Mouse (Mus musculus): ENCODE results near the gene Ankrd66. TPM values are rescaled to one million over a fixed set of nuclear protein-coding genes. Genes with fewer than 3 reads are reported as not detected.

The Ankrd66 gene
- not detected in 2 replicates for polyA plus RNA-seq (2012; ENCODE audit: insufficient read depth, low replicate concordance)

DNA sequence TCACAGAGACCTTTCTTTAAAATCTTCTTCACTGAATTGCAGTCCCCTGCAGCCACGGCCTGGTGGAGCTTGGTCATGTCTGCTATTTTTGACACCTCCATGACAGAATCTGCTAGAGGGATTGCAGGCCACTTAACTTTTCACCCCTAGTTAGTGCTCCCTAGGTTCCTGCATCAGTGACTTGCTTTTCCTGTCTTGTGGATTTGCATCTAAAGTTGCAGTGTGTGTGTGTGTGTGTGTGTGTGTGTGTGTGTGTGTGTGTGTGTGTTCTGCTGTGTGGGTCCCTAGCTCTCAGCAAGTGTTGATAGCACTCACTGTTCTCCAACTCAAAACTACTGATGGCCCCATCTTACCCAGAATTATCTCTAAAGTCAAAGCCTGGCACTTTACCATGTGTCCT is at the start of gene Ankrd66:
Ankrd66 (minus strand) TSS at position 101 of the 400 bp plus-strand sequence.
- peaks cover 7% of the 10 kb centered on the region; the same call in 1 of the 2 replicates for H3K9me3 ChIP-seq
- H3K4me1 ChIP-seq: peaks cover 4% of the 10 kb centered on the region; the same call in 1 of the 2 replicates
- TF ChIP-seq GATA1 (IDR thresholded peaks at IDR 0.05; ENCODE audit: borderline replicate concordance, low read length) (no peak), FLI1 (IDR thresholded peaks at IDR 0.05; ENCODE audit: low read length) (no peak)
- no peaks in the 10 kb centered on the region for H3K36me3 ChIP-seq (replicated peaks; ENCODE audit: low read length)
- H3K27me3 ChIP-seq (replicated peaks): no peaks in the 10 kb centered on the region
- peak within 1 kb of the TSS; percentile 4 for H3K4me3 ChIP-seq (replicated peaks)

- H3K9me3 ChIP-seq: peaks cover 12% of the 10 kb centered on the region
- H3K27me3 ChIP-seq (replicated peaks): no peaks in the 10 kb centered on the region
- no peaks in the 10 kb centered on the region for H3K36me3 ChIP-seq (replicated peaks; ENCODE audit: low read length)
- TF ChIP-seq GATA1 (IDR thresholded peaks at IDR 0.05; ENCODE audit: borderline replicate concordance, low read length) (no peak), FLI1 (IDR thresholded peaks at IDR 0.05; ENCODE audit: low read length) (no peak)
- H3K4me1 ChIP-seq: no peaks in the 10 kb centered on the region
- no peak overlapping the region for H3K4me3 ChIP-seq (replicated peaks)
Measured at GRCm38 (mm10) chr17:43592296-43593291, 49.2 kb upstream of the Ankrd66 start.

DNA sequence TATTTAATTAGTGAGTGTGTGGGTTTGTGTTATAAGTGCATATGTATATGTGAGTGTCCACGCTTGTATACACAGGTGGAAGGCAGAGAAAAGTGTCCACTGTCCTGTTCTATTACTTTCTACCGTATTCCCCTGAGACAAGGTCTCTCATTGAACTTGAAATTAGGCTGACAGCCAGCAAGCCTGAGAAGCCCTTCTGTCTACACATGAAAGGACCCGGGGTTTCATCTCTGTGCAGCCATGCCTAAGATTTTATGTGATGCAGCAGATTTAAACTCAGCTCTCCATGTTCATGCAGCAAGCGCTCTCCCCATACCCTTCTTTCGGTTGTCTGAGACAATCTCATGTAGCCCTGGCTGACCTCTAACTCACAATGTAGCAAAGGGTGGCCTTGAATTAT is 47.1 kb upstream of the Ankrd66 start:
- H3K4me3 ChIP-seq (replicated peaks): no peak overlapping the region
- H3K4me1 ChIP-seq: no peaks in the 10 kb centered on the region
- H3K27me3 ChIP-seq (replicated peaks): no peaks in the 10 kb centered on the region
- 0 out of 2 replicates have a peak, but pooled peaks cover 5% of the 10 kb centered on the region for H3K9me3 ChIP-seq
- TF ChIP-seq FLI1 (IDR thresholded peaks at IDR 0.05; ENCODE audit: low read length) (no peak), GATA1 (IDR thresholded peaks at IDR 0.05; ENCODE audit: borderline replicate concordance, low read length) (no peak)
- no peaks in the 10 kb centered on the region for H3K36me3 ChIP-seq (replicated peaks; ENCODE audit: low read length)

DNA sequence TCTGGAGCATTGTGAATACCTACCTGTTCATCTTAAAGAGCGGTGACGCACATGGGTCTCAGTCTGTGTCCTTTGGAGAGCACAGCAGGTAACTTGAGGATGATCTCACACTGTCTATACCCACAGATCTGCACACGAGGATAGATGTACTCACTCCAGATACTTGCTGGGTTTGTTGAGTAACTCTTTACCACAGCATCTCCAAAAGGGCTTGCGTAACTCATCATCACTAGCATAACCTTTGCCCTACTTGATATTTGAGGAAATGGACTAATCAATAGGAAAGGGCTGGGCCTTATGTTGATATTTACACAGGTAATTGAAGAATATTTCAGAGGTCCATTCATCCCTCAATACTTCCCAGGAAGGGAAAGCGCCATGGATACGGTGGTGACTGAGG is 46.3 kb upstream of the Ankrd66 start:
- Histone ChIP-seq H3K36me3 (replicated peaks; ENCODE audit: low read length) (no peaks in the 10 kb centered on the region), H3K4me1 (no peaks in the 10 kb centered on the region), H3K4me3 (replicated peaks) (no peak overlapping the region), H3K27me3 (replicated peaks) (no peaks in the 10 kb centered on the region), H3K9me3 (0 out of 2 replicates have a peak, but pooled peaks cover 5% of the 10 kb centered on the region)
- TF ChIP-seq FLI1 (IDR thresholded peaks at IDR 0.05; ENCODE audit: low read length) (no peak), GATA1 (IDR thresholded peaks at IDR 0.05; ENCODE audit: borderline replicate concordance, low read length) (no peak)

- no peak overlapping the region for H3K4me3 ChIP-seq (replicated peaks)
- no peaks in the 10 kb centered on the region for H3K4me1 ChIP-seq
- 0 out of 2 replicates have a peak, but pooled peaks cover under 1% of the 10 kb centered on the region for H3K9me3 ChIP-seq
- TF ChIP-seq GATA1 (IDR thresholded peaks at IDR 0.05; ENCODE audit: borderline replicate concordance, low read length): no peak
- no peak for TF ChIP-seq FLI1 (IDR thresholded peaks at IDR 0.05; ENCODE audit: low read length)
- H3K27me3 ChIP-seq (replicated peaks): no peaks in the 10 kb centered on the region
- H3K36me3 ChIP-seq (replicated peaks; ENCODE audit: low read length): no peaks in the 10 kb centered on the region
Measured at GRCm38 (mm10) chr17:43587278-43587677, 43.8 kb upstream of the Ankrd66 start.

DNA sequence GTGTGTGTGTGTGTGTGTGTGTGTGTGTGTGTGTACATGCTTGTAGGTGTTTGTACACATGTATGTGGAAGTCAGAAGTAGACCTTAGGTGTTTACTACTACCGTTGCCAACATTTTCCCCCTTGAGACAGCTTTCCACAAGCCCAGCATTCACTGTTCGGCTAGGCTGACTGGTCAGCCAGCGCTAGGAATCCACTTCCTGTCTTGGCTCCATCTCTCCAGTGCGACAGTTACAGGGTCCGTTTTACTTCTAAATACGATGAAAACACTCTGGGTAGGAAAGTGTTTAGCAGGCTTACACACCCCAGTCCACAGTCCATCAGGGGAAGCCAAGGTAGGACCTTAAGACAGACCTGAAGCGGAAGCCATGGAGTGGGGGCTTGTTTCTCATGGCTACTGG is 41.3 kb upstream of the Ankrd66 start:
- Histone ChIP-seq H3K4me1 (no peaks in the 10 kb centered on the region), H3K36me3 (replicated peaks; ENCODE audit: low read length) (no peaks in the 10 kb centered on the region), H3K4me3 (replicated peaks) (no peak overlapping the region), H3K27me3 (replicated peaks) (no peaks in the 10 kb centered on the region), H3K9me3 (no peaks in the 10 kb centered on the region)
- TF ChIP-seq GATA1 (IDR thresholded peaks at IDR 0.05; ENCODE audit: borderline replicate concordance, low read length) (no peak), FLI1 (IDR thresholded peaks at IDR 0.05; ENCODE audit: low read length) (no peak)

- Histone ChIP-seq H3K4me1 (no peaks in the 10 kb centered on the region), H3K27me3 (replicated peaks) (no peaks in the 10 kb centered on the region), H3K36me3 (replicated peaks; ENCODE audit: low read length) (no peaks in the 10 kb centered on the region), H3K4me3 (replicated peaks) (no peak overlapping the region), H3K9me3 (no peaks in the 10 kb centered on the region)
- TF ChIP-seq GATA1 (IDR thresholded peaks at IDR 0.05; ENCODE audit: borderline replicate concordance, low read length) (no peak), FLI1 (IDR thresholded peaks at IDR 0.05; ENCODE audit: low read length) (no peak)
Measured at GRCm38 (mm10) chr17:43581012-43581467, 37.6 kb upstream of the Ankrd66 start.

DNA sequence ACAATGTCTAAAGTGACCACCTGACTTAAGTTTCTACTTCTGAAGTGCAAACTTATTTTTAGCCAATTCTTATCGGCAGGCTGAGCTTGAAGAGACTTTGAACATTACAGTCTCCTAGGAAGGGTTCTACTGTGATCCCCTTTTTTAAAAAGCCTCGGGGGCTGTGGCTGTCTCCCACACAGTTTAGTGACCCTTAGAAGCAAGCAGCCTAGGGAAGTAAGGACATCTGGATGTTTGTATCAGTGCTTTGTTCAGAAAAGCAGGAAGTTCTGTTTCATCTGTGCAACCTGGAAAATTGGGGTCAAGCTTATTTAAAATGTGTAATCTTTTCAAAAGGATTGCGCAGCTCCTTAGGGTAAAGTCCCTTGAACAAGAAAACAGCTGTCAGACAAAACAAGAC is 37.0 kb upstream of the Ankrd66 start:
- H3K9me3 ChIP-seq: no peaks in the 10 kb centered on the region
- no peak overlapping the region for H3K4me3 ChIP-seq (replicated peaks)
- H3K4me1 ChIP-seq: no peaks in the 10 kb centered on the region
- no peak for TF ChIP-seq FLI1 (IDR thresholded peaks at IDR 0.05; ENCODE audit: low read length)
- TF ChIP-seq GATA1 (IDR thresholded peaks at IDR 0.05; ENCODE audit: borderline replicate concordance, low read length): no peak
- no peaks in the 10 kb centered on the region for H3K27me3 ChIP-seq (replicated peaks)
- no peaks in the 10 kb centered on the region for H3K36me3 ChIP-seq (replicated peaks; ENCODE audit: low read length)

- H3K9me3 ChIP-seq: no peaks in the 10 kb centered on the region
- H3K4me1 ChIP-seq: peaks cover 1% of the 10 kb centered on the region; the same call in 1 of the 2 replicates
- TF ChIP-seq FLI1 (IDR thresholded peaks at IDR 0.05; ENCODE audit: low read length) (no peak), GATA1 (IDR thresholded peaks at IDR 0.05; ENCODE audit: borderline replicate concordance, low read length) (no peak)
- no peaks in the 10 kb centered on the region for H3K36me3 ChIP-seq (replicated peaks; ENCODE audit: low read length)
- no peak overlapping the region for H3K4me3 ChIP-seq (replicated peaks)
- peaks cover 2% of the 10 kb centered on the region for H3K27me3 ChIP-seq (replicated peaks)
Measured at GRCm38 (mm10) chr17:43573624-43574073, 30.2 kb upstream of the Ankrd66 start.

GRCm38 (mm10) chr17:43569287-43569686 is 25.8 kb upstream of the Ankrd66 start:
- Histone ChIP-seq H3K36me3 (replicated peaks; ENCODE audit: low read length) (no peaks in the 10 kb centered on the region), H3K9me3 (no peaks in the 10 kb centered on the region), H3K4me1 (peaks cover 8% of the 10 kb centered on the region; the same call in 1 of the 2 replicates), H3K4me3 (replicated peaks) (no peak overlapping the region), H3K27me3 (replicated peaks) (peaks cover 8% of the 10 kb centered on the region)
- no peak for TF ChIP-seq GATA1 (IDR thresholded peaks at IDR 0.05; ENCODE audit: borderline replicate concordance, low read length)
- TF ChIP-seq FLI1 (IDR thresholded peaks at IDR 0.05; ENCODE audit: low read length): no peak

All from megakaryocyte, embryonic 14.5 days (primary cell).